Mouse (Mus musculus): ENCODE measurements at regions not wholly inside any gene's neighbourhood (a gene's known extent, or its start where the extent isn't known, plus 50 kb on each side); places are given as distances from the start of the nearest gene placed in this dataset.

DNA sequence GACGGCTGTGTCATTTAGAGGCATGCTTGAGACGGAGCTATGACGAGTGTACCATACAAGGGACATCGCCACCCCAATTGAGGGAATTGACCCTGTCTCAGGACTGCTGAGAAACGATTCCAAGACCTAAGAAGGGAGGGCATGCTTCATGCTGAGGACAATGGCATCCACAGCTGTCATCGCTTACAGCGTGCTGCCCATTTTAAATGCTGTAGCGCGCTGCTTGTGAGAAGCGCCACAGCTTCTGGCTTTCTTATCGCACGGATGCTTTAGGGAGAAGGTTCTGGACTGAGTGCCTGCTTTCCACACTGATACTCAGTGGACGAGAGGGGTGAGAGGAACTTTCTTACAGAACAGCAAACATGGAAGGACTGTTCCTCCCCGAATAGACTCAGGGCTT is 357.8 kb upstream of the Arglu1 start:
- no peak for DNase-seq (ENCODE audit: low read depth, low spot score)

DNA sequence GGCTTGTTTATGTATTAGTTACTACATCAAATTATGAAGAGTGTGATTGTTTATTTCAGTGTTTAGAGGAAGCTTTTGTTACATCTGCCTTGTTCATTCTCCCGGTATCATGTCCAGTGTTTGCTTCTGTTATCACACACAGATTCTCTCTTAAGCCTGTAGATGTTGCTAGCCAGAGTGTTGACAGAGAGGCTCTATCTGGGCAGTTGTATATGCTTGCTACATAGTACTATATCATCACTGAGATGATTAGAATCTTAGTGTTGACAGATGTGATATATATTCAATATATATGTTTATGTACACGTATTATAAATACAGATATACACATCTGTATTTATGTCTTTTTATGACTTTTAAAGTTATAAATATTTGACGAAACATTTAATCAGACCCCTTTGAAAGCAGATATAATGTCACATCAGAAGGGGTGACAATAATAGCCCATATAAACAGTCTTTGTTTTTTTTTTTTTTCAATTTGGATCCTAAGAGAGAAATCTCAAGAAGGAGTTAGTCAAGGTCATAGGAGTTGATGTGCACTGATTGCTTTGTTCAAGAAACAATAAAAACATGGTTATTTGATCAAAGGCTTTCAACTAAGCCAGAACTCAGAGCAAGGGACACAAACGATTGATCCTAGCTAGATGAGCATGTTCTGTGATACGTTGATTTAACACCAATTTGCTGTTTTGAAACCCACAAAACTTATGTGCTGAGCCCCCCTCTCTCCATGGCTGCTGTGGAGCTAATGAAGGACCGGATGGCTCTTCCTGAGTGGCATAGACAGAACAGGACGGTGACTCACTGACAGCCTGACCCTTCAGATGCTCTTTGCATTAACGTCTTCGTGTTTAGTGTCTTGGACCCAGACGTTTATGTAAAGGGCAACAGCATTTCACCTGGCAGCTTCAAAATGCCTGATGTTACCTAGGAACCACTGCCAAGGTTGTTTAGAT is 352.8 kb upstream of the Arglu1 start:
- DNase-seq (ENCODE audit: low read depth, low spot score) = no peak

DNA sequence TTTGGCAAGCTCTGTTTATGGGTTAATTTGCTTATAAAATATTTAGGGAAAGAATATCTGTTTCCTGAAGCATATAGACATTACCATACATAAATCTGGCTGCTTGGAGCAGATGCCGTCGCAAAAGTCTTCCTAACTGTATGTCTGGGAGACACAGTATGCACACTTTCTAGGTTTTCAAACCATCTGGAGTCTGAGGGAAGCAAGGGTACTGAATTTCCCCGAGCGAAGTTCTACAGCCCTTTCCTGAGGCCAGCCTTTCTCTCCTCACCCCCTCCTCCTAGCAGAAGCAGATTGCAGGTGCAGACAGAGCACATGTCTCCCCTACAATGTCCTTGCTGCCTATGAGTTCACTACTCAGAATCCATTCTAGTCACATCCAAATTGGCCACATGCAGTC is 338.8 kb upstream of the Arglu1 start:
- no peak for DNase-seq (ENCODE audit: low read depth, low spot score)

DNA sequence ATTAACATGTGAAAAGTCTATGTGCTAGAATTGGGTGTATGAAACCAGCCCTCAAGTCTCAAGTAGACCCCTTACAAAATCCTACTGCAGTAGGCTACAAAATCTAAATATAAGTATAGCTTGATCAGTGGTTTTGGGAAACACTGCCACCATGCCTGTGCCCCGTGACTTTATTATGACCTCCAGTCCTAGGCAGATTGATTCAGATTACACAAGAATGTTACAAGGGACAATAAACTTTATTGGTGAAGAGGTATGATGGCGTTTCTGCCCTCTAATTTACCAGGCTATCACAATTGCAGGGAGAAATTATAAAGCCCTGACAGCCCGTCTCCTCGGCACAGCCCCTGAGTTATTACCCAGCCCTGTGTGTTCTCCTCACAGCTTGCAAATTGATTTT is 337.4 kb upstream of the Arglu1 start:
- no peak for DNase-seq (ENCODE audit: low read depth, low spot score)

DNA sequence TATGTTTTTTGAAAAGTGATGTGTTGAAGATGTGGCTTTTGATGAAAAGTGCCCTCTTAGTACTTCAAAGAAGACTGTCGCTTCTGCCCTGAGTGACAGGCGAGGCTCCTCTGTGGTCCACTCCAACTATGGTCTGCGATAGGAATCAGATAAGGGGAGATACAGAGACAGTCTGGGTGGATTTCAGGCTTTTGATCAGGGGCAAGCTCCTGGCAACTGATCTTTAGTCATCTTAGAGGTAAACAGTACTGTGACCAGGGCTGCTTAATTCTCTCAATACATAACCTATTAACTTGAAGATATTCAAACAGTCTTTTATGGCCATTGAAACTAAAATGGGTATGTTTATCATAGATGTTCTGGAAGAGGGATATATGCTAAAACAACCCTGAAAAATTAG is 335.6 kb upstream of the Arglu1 start:
- DNase-seq (ENCODE audit: low read depth, low spot score) = no peak

DNA sequence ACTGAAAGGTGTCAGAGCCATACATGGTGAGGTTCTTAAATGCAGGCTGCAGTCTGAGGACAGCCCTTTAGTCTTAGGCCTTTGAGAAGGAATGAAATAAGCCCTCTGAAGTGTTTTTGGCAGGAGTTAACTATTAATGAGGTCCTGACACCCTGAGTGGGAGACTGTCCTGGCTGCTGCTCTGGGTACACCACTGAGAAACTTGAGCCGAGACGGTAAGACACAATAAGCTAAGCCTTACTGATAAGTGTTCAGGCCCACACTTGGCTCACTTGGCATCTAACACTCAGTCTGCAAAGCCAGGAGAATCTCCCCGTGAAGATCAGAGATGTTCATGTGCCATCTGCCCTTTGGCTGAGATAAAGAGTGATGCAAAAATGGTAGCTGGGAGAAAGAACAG is 335.1 kb upstream of the Arglu1 start:
- DNase-seq (ENCODE audit: low read depth, low spot score) = no peak

DNA sequence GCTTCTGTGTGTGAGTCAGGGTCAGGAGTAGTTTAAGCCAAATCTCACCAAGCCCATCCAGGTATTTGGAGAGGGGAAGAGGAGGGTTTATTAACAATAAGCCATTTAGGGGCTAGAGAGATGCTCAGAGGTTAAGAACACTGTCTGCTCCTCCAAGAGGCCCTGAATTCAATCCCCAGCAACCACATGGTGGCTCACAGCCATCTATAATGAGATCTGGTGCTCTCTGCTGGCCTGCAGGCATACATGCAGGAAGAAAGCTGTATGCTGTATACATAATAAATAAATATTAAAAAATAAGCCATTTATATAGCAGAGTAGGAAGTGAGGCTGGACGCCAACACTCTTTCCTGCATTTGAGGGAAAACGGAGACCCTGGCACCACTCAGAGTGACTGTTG is 330.4 kb upstream of the Arglu1 start:
- no peak for DNase-seq (ENCODE audit: low read depth, low spot score)

DNA sequence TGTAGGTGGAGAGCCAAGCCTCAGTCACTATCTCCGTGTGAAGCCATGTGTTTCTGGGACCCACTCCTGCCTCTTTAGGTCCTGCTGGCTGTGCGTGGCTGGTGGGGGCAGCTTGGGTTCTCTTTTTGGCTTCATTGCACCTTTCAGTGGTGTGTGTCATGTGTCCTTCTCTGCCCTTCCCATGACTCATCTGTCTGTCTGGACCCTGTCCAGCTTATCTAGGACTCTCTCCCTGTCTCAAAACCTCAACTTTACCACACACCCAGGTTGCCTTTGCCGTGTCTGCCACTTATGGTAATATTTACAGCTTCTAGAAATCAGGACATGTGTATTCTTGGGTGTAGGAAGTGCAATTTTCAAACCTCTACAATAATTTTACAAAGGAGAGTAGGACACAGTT is 329.9 kb upstream of the Arglu1 start:
- no peak for DNase-seq (ENCODE audit: low read depth, low spot score)

DNA sequence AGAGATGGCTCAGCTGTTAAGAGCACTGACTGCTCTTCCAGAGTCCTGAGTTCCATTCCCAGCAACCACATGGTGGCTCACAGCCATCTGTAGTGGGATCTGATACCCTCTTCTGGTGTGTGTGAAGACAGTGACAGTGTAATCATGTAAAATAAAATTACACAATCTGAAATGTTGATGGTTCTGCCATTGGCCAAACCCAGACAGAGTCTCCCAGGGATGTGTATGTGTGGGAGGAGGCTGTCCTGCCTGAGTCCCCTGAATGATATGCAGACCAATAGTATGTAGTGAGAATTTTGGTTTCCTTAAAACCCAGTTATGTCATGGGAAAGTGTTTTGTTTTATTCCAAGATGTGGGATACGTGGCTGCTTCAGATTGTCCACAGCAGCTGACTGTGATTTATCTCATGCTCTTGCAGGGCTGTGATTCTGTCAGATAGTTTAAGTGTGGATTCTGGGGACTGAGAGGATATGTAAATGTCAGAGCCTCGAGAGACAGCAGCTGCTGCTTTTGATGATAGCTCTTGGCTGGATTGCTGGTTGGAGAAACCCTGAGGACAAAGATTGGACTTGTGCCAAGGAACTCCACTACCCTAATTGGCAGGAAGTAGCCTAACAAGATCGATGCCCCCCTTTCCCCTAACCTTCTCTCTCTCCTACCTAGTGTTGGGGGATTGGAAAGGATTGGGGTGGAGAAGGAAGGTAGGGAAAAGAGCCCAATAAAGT is 321.6 kb upstream of the Arglu1 start:
- no peak for DNase-seq (ENCODE audit: low read depth, low spot score)

DNA sequence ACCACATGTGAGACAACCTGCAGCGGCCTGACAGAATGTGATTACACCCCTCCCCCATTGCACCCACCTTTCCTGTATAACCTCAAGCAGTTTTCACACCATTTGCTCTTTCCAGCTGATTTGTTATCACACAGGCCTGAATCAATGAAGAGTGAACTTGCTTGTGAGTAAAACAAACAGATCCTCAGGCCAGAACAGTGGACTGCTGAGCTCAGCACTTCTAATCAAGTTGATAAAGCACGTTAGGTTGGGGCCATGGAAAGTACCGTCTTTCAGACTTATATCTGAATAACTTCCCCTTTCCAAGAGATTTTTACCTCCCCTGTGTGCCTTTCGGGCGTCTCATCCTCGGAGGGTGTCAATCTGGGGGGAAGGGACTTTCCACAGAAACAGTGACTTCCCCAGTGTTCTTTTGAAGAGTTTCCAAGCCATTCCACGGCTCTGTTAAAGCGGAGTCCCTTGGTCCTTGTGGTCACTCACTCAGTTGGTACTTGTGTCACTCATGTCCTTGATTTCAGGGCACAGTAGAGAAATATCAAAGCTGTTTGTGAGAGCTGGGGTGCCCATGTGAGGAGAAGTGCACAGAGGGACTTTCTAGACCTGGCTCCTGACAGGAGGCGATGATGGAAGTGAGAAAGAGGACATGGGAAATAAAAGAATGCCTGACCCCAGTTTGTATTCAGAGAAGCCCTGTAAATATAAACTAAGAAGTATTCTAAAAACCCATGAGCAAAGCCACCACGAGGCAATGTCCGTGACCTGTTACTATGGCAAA is 317.9 kb upstream of the Arglu1 start:
- DNase-seq (ENCODE audit: low read depth, low spot score) = no peak

DNA sequence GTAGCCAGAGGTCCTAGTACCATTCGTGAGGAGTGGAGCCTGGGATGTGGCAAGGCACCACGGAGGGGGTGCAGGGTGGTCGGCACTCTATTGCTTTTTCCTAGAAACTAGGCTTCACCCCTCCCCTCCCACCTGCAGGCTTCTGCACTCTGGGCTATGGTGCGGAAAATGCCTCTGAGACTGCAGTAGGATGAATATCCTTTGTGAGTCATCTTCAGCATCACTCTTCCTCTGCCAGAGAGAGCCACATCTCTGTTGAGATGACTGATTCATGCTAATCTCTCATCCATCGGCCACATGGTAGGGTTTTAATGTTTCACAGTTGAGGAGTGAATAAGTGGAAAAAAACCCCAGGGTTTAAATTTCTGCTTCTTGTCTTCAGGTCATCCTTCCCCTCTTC is 309.6 kb upstream of the Arglu1 start:
- no peak for DNase-seq (ENCODE audit: low read depth, low spot score)

DNA sequence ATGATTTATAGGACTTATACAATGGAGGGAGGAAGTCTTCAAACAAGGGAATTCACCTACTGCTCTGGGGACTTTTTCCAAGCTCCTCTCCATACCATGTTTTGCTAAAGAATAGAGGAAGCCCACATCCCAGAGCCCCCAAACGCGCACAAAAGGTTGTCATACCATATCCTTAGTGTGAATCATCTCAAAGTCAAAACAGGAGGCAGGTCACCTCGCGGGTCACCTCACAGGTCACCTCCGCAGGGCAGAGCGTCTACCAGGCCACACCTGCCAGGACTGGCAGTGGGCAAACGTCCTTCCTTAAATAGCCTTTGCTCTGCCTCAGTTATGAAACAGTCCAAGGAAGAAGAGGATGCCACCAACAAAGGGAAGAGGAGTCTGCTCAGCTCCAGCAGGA is 307.3 kb upstream of the Arglu1 start:
- DNase-seq (ENCODE audit: low read depth, low spot score) = no peak

DNA sequence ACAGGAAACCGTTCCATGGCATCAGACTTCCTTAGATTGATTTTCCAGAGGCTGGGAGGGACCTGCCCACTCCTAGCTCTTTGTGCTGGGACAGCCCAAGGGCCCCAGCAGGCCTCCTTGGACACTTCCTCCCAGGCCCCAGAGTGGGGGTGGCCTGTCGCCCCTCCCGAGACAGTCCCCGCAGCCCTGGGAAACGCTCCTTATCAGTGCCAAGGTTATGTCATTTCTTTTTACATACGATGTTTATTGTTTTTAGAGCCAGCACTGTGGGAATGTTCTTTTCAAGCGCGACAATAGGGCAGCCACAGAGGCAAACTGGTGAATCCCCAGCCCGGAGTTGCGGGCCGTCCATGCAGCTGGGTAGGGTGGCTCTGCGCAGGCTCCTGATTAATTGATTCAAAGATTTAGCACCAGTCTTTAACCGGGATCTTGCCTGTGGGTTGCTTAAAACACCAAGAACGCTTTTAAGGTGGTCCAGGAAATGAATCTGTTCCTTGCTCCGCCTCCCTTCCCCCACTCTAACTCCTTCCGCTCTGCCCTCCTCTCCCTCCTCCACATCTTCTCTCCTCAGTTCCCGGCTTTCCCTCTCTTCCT is 304.4 kb upstream of the Arglu1 start:
- DNase-seq (ENCODE audit: low read depth, low spot score) = peak; percentile 21

DNA sequence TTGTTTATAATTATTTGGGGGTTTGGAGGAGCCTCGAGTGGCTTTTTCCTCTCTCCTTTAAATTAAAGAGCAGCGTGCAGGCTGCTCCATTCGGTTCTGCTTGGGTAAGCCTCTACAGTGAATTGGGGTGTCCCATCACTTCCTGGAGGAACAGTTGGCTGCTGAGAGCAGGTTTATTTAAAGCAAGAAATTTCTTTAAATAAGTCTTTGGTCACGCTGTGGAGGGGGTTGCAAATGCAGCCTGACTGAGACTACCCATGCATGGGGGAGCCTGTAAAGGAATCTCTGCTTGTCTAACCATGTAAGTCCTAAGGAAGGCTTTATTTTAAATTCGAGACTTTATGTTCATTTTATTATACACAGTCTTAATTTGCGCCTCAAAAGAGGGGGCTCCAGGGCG is 303.7 kb upstream of the Arglu1 start:
- no peak for DNase-seq (ENCODE audit: low read depth, low spot score)

DNA sequence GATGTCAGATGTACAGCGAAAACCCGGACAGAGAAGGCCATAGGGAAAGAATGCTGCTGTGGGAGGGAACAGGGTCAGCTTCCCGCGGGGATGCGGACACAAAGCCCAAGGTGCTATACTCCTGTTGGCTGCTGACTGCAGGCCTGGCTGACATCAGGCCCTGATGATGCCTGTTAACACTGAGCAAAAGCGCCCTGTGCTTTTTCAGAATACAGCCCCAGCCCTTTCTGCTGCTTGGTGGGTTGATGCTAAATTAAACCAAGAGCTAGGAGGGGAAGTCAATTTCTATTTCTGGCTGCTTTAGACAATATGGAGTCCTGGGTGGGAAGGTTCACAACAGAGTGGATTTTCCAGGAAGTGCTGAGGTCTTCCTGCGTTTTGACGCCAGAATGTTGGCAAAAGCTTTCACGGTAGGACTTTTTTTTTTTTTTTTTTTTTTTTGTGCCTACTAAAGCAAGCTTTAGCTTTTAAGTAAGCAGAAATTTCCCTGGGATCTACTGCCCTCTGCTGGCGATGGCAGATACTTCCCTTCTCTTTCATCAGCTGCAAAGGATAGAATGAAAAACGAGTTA is 302.2 kb upstream of the Arglu1 start:
- DNase-seq (ENCODE audit: low read depth, low spot score) = peak; percentile 62

DNA sequence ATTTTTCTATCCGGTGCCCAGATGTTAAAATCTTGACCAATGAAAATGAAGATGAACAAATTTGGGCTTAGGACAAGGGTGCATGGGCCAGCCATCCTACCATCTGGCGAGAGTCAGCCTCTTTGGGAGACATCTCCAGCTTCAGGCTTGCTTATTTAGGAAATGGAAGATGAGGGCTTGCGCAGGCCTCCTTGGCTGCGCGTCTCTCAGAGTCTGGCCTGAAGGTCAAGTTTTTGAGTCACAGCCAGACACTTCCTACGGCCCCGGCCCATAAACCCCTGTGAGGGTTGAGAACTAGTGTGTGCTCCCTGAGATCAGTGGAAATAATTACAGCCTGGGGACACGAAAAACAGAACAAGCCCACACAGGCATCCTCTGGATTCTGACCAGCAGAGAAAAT is 300.7 kb upstream of the Arglu1 start:
- no peak for DNase-seq (ENCODE audit: low read depth, low spot score)

DNA sequence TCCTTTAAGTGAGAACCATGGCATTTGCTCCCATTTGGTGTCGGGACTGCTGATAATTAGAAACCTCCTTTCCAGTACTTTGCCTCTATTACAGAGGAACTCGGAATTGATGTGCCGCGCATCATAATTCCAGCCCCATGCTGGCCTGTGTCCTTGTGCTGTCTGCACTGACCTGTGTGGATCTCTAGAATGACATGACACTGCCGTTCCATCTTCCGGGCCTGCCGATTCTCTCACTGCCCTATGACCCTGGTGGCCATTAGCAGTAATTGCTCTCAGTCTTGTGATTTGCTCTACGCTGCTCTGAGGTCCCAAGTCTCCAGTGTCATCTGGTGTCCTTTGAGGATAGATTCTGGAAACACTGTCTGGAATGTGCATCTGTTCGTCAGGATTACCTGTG is 295.7 kb upstream of the Arglu1 start:
- DNase-seq (ENCODE audit: low read depth, low spot score) = no peak

DNA sequence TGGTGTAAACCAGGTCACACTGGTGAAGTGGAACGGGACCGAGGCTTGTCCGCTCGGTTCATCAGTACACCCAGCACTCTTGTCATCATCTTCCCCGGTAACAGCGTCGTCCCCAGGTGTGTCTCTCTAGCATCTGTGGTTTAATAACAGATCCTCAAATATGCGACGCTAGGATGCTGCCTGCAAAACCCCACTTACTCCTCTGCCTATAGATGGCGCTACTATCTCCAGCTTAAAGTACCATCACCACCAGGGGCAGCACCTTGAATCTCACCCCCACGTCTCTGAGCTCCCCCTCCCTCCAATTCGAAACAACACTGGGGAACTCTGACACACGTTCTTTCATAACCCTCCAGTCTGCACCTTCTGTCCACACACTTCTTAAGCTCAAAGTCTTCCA is 295.1 kb upstream of the Arglu1 start:
- no peak for DNase-seq (ENCODE audit: low read depth, low spot score)

DNA sequence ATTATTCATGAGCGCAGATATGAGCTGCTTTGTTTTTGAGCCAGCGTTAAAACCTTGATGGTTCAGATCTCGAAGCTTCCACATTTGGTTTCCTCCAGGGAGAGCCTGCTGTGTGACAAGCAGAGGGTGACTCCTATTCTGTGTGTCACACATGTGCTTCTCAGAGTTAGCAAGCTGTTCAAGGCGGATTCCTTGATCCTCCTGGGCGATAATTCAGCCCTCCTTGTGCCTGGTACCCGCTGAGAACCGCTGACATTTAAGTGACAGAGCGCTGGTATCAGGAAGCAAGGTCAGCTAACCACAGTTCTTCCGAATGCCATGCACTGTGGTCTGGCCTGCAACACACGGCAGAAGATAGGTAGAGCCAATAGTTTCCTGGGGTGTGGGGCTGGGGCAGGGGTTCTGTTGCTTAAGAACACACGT is 294.5 kb upstream of the Arglu1 start:
- no peak for DNase-seq (ENCODE audit: low read depth, low spot score)

DNA sequence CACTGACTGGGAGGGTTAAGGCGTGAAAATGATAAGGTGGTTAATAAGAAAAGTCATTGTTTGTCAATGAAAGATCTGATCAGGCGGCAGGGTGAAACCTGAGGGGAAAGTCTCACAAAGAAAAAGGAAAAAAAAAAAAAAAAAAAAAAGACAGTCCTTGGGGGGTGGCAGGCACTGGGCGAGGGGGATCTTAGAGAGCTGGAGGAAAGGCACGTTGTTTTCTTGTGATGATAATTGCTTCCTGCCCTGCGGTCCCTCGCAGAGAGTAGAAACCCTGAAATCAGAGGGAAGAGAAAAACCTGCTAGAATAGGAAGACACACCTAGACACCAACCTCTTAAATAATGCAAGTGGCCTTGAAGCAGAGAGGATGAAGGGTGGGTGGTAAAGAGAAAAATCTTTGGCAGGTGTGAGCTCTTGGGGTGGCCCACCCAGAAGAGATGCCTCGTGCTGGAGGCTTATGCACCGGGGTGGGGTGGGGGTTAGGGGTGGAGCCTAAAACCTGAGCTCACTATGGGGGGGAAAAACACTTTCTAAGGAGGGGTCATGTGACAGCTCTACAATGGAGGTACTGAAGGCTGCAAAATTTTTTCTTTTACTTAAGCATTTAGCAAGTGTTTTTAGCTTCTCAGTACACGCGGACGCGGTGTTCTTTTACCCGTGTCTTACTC is 294.0 kb upstream of the Arglu1 start:
- DNase-seq (ENCODE audit: low read depth, low spot score) = no peak

DNA sequence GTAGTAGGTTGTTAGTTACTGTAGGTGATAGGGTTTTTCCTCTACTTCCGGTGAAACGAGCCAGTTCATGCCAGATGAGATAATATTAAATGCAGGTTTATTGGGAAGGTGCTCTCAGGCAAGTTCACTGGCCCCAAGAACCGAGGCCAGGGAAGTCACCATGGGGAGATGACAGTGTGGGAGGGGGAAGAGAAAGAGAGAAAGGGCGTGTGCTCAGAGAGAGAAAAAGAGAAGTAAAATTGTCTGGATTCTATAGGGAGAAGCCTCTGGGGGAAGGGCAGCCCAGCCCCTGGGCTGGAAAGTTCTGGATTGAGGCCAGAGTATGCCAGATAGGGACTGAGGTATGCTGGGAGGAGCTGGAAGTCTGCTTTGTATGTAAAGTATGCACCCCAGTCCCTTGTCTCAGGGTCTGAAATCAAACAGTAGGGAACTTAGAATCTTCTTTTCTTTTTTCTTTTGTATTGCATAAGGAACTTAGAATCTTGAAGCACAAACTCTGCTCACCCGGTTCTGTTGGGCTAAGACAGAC is 292.9 kb upstream of the Arglu1 start:
- DNase-seq (ENCODE audit: low read depth, low spot score) = no peak

Data from skeletal muscle tissue, adult 2 months (tissue).